Mouse (Mus musculus) small intestine, adult 2 months (tissue): ENCODE results near the gene Gm3187.
"Not testable (repeated sequence)": the region's sequence is repeated elsewhere in the genome, so short reads cannot be mapped to it uniquely, and the experiment has no call there.

ENCODE experiments used
- CTCF ChIP-seq: fragments of 200-500 bp; IDR thresholded peaks from 2 replicates; pipeline ENCODE4 v1.5.1; 2012; ENCODE audit warnings: low read depth, mild to moderate bottlenecking, control low read depth, inconsistent platforms, low read length, moderate library complexity, mixed read lengths; ENCODE audit not compliant: insufficient replicate concordance, insufficient read length; ENCODE audit errors: extremely low read depth
- POLR2A ChIP-seq: fragments of 200-500 bp; IDR thresholded peaks from 2 replicates; pipeline ENCODE4 v1.6.1; 2012; ENCODE audit warnings: low read depth, mild to moderate bottlenecking, control low read depth, inconsistent platforms, low read length, moderate library complexity

DNA sequence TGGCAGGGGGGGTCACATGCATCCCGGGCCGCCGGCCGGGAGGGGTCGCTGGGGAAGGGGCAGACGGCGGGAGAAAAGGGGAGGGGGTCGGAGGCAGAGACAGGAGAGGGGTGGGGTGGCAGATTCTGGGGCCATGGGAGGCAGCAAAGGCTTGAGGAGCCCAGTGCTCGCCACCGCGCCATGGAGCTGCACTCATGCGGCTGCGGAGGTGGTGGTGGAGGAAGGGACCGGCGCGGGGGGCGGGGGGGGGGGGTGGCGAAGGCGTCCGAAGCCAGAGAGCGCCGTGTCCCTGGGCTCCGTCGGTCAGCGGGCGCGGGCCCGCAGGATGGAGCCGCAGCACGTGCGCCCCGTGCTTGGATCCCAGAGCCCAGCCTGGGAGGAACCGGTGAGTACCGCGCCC, 17.4 kb downstream of the Gm3187 start, which contains the start of gene Gm3488:
- TF ChIP-seq CTCF, POLR2A: not testable (repeated sequence)
